Mouse (Mus musculus) intestine, postnatal 0 days (tissue): ENCODE results near the gene Krtap3-3. TPM values are rescaled to one million over a fixed set of nuclear protein-coding genes. Genes with fewer than 3 reads are reported as not detected.

Experiments used
- ATAC-seq: fragments of 200-750 bp; cut with Nextera tagmentation; 2 replicates; pipeline ENCODE4 v1.8.0; 2017; ENCODE audit warnings: mild to moderate bottlenecking, moderate TSS enrichment, moderate library complexity
- H3K27ac ChIP-seq: fragments of 300-500 bp; sonication (generic); 2 replicates; pipeline ENCODE4 v1.5.1; 2014; ENCODE audit warnings: mild to moderate bottlenecking, low read depth, low read length, moderate library complexity
- H3K27me3 ChIP-seq: fragments of 300-500 bp; sonication (generic); replicated peaks from 2 replicates; pipeline ENCODE4 v1.6.1; 2014; ENCODE audit warnings: low read length, mixed read lengths; ENCODE audit not compliant: control insufficient read depth, insufficient read depth
- H3K36me3 ChIP-seq: fragments of 300-500 bp; sonication (generic); 2 replicates; pipeline ENCODE4 v1.6.1; 2014; ENCODE audit warnings: mild to moderate bottlenecking, moderate library complexity; ENCODE audit not compliant: control insufficient read depth, insufficient read depth
- H3K4me1 ChIP-seq: fragments of 300-500 bp; sonication (generic); replicated peaks from 2 replicates; pipeline ENCODE4 v1.6.1; 2014; ENCODE audit warnings: antibody characterized with exemption, low read length, mixed read lengths; ENCODE audit not compliant: control insufficient read depth, insufficient read depth
- H3K4me2 ChIP-seq: fragments of 300-500 bp; sonication (generic); replicated peaks from 2 replicates; pipeline ENCODE4 v1.6.1; 2014; ENCODE audit warnings: low read depth, mild to moderate bottlenecking, moderate library complexity
- H3K4me3 ChIP-seq: fragments of 300-500 bp; sonication (generic); 2 replicates; pipeline ENCODE4 v1.5.1; 2014; ENCODE audit warnings: low read depth, low read length
- H3K9ac ChIP-seq: fragments of 300-500 bp; sonication (generic); 2 replicates; pipeline ENCODE4 v1.6.1; 2014; ENCODE audit warnings: mild to moderate bottlenecking, low read depth, low read length
- H3K9me3 ChIP-seq: fragments of 300-500 bp; sonication (generic); 2 replicates; pipeline ENCODE4 v1.6.1; 2016; ENCODE audit warnings: mixed run types; ENCODE audit not compliant: control insufficient read depth
- CTCF ChIP-seq: sonication (generic); IDR thresholded peaks from 2 replicates; pipeline ENCODE4 v1.5.1; 2016; ENCODE audit warnings: low read depth, mild to moderate bottlenecking, control low read depth, antibody characterized with exemption, moderate library complexity
- WGBS: fragments of 180-500 bp; shearing (Covaris S2); extraction: QIAGEN DNeasy Blood & Tissue Kit; methylation state at CpG from one replicate; pipeline ENCODE4 v1.1.7; 2014; 5-methylcytosine and 5-hydroxymethylcytosine counted together
- polyA plus RNA-seq: library from polyadenylated mRNA; unstranded; fragments of >200 nt; fragmentation: Nextera tagmentation; extraction: Ambion mirVana; gene quantifications from 2 replicates; pipeline ENCODE4 v1.2.1, GENCODE M21; 2015

Gene Krtap3-3
- polyA plus RNA-seq, 1 experiment from 2014 or later: not detected

DNA sequence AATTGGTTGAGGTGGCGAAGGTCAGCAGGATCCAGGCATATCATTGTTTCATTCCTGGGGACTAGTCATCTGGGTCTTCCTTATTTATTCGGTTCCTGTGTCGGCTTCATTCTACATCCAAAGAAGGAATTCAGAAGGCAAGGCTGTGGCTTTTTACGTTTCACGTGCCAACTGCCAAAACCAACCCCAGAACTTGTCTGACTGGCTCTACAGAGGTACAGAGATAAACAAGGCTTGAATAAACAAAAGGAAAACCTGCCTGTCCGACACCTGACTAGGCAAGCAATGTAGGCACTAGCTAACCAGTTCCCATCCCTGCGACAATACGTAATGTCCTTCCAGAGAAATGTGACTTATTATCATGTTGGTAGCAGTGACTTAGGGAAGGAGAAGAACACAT, 36.6 kb downstream of the Krtap3-3 start:
- WGBS: 54% methylated on average over 8 of the region's 8 CpGs
- no peak for TF ChIP-seq CTCF
- no peak overlapping the region for H3K9ac ChIP-seq
- H3K9me3 ChIP-seq: no peaks in the 10 kb centered on the region
- no peak overlapping the region for H3K4me2 ChIP-seq
- H3K4me1 ChIP-seq: no peaks in the 10 kb centered on the region
- H3K27ac ChIP-seq: no peak overlapping the region
- no peak for ATAC-seq
- H3K36me3 ChIP-seq: no peaks in the 10 kb centered on the region
- H3K27me3 ChIP-seq: no peaks in the 10 kb centered on the region
- H3K4me3 ChIP-seq: no peak overlapping the region

Other genes with a start within 250 kb of the Krtap3-3 start
- 0.26 and 0.52 TPM in 2 replicates for gene Krt25, start 227.9 kb downstream of the Krtap3-3 start, polyA plus RNA-seq
- gene Krt26, start 212.9 kb downstream of the Krtap3-3 start, polyA plus RNA-seq: not detected in 2 replicates
- not detected in 2 replicates for gene Krt27, start 199.8 kb downstream of the Krtap3-3 start, polyA plus RNA-seq
- gene Krt28, start 176.0 kb downstream of the Krtap3-3 start, polyA plus RNA-seq: not detected in 2 replicates
- 13.6 and 14.5 TPM in 2 replicates for gene Krt10, start 161.5 kb downstream of the Krtap3-3 start, polyA plus RNA-seq
- gene Krt12, start 128.6 kb downstream of the Krtap3-3 start, polyA plus RNA-seq: 0.07 and 0.10 TPM in 2 replicates
- 166 and 189 TPM in 2 replicates for gene Krt20, start 112.7 kb downstream of the Krtap3-3 start, polyA plus RNA-seq
- 8.0 and 9.9 TPM in 2 replicates for gene Krt23, start 57.7 kb downstream of the Krtap3-3 start, polyA plus RNA-seq
- gene Krt39, start 29.5 kb downstream of the Krtap3-3 start, polyA plus RNA-seq: not detected in 2 replicates
- not detected in 2 replicates for gene Krt40, start 7.7 kb downstream of the Krtap3-3 start, polyA plus RNA-seq
- not detected in 2 replicates for gene Krtap3-2, start 6.0 kb upstream of the Krtap3-3 start, polyA plus RNA-seq
- gene Gm11939, start 8.6 kb upstream of the Krtap3-3 start, polyA plus RNA-seq: not detected in 2 replicates
- 3.4 and 4.2 TPM in 2 replicates for gene Krtap3-1, start 15.8 kb upstream of the Krtap3-3 start, polyA plus RNA-seq
- gene Krtap1-5, start 30.2 kb upstream of the Krtap3-3 start, polyA plus RNA-seq: not detected in 2 replicates
- not detected in 2 replicates for gene Krtap1-4, start 32.8 kb upstream of the Krtap3-3 start, polyA plus RNA-seq
- not detected in 2 replicates for gene Krtap1-3, start 40.5 kb upstream of the Krtap3-3 start, polyA plus RNA-seq
- gene Krtap9-3, start 47.2 kb upstream of the Krtap3-3 start, polyA plus RNA-seq: not detected in 2 replicates
- gene Gm11938, start 52.4 kb upstream of the Krtap3-3 start, polyA plus RNA-seq: not detected in 2 replicates
- not detected in 2 replicates for gene Gm11937, start 59.3 kb upstream of the Krtap3-3 start, polyA plus RNA-seq
- gene Krtap2-4, start 64.0 kb upstream of the Krtap3-3 start, polyA plus RNA-seq: not detected in 2 replicates
- not detected in 2 replicates for gene Gm11562, start 69.6 kb upstream of the Krtap3-3 start, polyA plus RNA-seq
- not detected in 2 replicates for gene Krtap4-1, start 77.4 kb upstream of the Krtap3-3 start, polyA plus RNA-seq
- not detected in 2 replicates for gene Krtap4-2, start 84.2 kb upstream of the Krtap3-3 start, polyA plus RNA-seq
- not detected in 2 replicates for gene Krtap4-7, start 93.2 kb upstream of the Krtap3-3 start, polyA plus RNA-seq
- gene Gm11555, start 99.4 kb upstream of the Krtap3-3 start, polyA plus RNA-seq: not detected in 2 replicates
- gene Gm11563, start 108.1 kb upstream of the Krtap3-3 start, polyA plus RNA-seq: not detected in 2 replicates
- not detected in 2 replicates for gene Krtap4-6, start 115.1 kb upstream of the Krtap3-3 start, polyA plus RNA-seq
- not detected in 2 replicates for gene Gm14190, start 139.9 kb upstream of the Krtap3-3 start, polyA plus RNA-seq
- gene Gm14180, start 183.4 kb upstream of the Krtap3-3 start, polyA plus RNA-seq: not detected in 2 replicates
- gene Gm11595, start 222.0 kb upstream of the Krtap3-3 start, polyA plus RNA-seq: not detected in 2 replicates
- not detected in 2 replicates for gene Krtap4-8, start 229.8 kb upstream of the Krtap3-3 start, polyA plus RNA-seq
- gene Krtap4-9, start 234.3 kb upstream of the Krtap3-3 start, polyA plus RNA-seq: not detected in 2 replicates
- not detected in 2 replicates for gene Gm11596, start 242.6 kb upstream of the Krtap3-3 start, polyA plus RNA-seq
- not detected in 2 replicates for gene Gm11569, start 248.1 kb upstream of the Krtap3-3 start, polyA plus RNA-seq